Mouse (Mus musculus): ENCODE measurements around the gene Nek11. TPM values are rescaled to one million over a fixed set of nuclear protein-coding genes. Genes with fewer than 3 reads are reported as not detected.

The Nek11 gene
- total RNA-seq, 2 experiments from 2014 or later: 1.6 to 2.2 TPM

DNA sequence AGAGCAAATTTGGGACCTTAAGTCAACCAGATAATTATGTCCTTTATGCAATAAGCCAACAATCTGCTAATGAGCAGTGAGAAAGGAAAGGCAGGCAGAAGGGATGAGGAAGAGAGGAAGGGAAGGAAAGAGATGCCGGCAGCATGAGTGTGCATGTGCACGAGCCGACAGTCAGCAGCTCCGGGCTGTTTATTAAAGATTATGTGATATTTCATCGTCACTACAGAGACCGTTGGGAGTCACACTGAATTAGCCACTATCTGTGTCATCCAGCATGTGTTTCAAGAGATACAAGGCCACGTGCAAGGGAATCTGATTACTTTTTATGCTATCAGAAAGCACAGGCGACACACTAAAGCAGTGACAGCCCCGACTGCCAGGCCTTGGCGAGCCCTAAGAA is 73.5 kb downstream of the Nek11 start:
- intact Hi-C loops (cut with DNase I): no loop called here

DNA sequence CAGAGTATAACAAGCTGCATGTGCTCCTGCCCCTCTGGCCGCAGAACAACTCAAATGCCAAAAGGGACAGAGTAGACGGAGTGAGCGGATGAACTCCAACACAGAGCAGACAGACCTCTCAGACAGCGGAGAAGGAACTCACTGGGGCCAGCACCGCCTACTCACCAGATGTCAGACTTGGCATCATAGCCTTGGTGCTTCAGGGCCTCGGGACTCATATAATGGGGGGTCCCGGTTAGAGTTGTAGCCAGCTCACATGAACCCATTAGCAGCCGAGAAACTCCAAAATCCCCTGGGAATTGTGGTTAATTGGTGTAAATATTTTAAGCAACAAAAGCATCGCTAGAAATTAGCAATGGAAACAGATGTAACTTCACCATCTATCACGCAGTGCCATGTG is 82.1 kb downstream of the Nek11 start:
- peak; percentile 61 for DNase-seq
- intact Hi-C loops (cut with DNase I): no loop called here

More for the DNA sequence above, 73.5 kb downstream of the Nek11 start:
- DNase-seq: no peak

DNA sequence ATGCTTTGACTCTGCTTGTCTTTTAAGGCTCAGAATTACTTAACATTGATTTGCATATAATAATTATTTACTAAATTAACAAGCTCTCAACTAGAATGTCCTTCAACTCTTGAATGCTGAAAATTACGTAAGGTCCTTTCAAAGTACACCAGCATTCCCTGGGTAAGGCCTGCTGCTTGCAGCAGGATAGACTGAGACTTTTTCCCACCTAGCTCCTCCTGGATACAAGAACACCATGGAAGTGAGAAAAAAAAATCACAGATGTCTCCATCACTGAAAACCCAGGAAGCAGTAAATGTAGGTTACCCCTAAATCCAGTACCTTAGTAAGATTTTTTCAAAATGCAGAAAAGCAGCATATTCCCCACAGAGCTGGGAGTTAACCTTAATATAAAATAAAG is 82.6 kb downstream of the Nek11 start:
- intact Hi-C loops (cut with DNase I): no loop called here
- DNase-seq: no peak

DNA sequence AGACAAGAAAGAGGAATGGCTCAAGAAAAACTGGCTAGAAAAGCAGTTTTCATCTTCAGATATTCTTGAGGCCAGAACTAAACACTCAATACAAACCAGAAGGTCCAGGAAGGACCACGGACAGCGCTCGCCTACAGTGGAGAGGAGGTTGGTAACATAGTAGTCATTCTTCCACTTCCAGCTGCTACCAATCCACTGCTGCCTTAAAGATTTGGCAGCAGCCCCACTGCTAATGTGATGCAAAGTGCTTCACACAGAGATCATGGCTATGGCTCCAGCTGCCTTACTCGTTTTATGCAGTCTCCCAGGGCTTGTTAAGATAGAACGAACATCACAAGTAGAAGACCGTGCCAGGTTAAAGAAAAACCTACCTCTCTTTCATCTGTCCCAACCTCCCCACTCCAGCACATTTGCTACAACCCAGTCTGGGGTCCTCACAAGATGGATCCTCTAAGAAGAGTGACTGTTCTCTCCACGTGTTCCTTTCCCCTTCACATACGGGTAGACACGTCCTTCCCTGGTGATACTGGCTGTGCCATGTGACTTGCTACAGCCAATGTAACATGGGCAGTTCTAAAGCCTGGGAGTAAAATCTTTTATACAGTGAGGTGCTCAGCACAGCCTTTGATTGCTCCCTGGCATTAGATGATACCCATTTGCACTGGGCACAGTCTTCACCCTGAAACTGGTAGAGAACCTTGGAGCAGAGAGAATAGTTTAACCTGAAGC is 85.6 kb downstream of the Nek11 start:
- peak; percentile 73 for DNase-seq

DNA sequence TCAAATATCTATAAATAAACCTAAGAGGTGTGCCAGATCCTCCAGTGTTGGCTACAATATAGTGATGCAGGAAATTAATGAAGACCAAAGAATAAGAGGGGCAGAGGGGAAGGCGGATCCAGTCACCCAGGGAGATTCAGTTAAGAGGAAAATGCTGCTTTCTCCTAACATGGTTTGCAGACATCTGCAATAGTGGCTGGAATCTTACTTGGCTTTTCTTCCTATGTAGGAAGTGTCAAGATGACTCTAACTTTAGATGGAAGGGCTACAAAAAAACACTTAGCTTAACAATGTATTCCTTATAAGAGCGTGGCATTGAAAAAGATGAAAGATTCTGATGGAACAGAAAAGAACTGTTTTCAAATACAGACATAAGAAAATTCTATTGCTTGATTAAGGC is 89.3 kb downstream of the Nek11 start:
- DNase-seq: no peak
- intact Hi-C loops (cut with DNase I): no loop called here

More for the DNA sequence above, 85.6 kb downstream of the Nek11 start:
- intact Hi-C loops (cut with DNase I): no loop called here

DNA sequence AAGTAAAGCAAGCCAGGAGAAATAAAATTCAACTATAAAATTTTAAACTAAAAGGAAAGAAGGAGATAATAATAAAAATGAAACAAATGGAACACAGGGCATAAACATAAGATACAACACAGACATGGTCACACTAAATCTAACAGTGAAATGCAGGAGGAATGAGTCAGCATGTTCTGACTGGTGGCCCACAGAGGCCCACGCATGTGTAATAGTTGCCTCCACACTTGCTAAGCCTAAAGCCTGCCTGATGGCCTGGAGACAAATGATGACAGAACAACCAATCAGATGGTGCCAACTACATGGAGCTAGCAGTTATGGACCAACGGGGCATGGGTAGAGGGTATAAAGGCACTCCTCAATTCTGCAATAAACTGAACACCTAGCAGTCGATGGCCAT is 93.1 kb downstream of the Nek11 start:
- intact Hi-C loops (cut with DNase I): no loop called here
- no peak for DNase-seq

DNA sequence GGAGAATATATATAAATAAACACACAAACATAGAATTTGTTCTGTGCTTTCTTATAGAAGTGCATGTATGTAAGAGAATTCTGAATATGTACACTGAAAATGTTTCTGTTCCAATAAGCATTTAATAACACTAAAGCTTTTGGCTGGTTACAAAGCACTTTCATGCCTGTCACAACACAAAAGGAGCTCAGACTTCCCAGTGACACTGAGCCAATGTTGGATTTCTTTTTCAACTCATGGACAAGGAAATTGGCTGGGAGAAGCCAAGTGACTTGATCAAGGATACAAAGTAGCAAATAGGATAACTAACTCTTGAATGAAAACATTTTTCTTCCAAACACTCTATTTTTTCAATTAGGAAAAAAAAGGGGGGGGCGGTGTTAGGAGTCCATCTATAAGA is 93.9 kb downstream of the Nek11 start:
- no peak for DNase-seq
- intact Hi-C loops (cut with DNase I): no loop called here

DNA sequence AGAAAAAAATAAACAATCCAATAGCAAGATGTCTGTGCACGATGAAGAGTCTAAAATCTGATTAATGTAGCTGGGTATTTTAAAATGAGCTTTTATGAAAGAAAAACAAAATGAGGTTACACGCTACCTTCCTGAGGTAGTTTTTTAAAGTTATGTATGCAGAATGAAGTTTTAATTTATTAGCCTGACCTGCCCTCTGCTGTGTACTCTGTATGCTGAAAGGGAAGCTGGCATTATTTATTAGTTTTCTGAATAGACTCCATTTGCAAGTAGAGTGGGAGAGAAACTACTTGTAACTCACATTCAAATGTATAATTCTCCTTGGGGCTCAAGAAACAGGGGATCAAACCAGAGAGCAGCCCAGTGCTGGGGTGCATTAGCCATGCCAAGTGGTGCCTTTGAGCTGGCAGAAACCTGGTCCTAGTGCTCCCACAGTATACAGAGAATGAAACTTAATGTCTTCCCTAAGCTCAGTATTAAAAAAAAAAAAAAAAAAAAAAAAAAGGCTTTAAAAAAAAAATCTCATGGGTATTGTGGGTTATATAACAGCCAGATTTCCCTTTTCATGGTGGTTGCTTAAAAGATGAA is 94.5 kb downstream of the Nek11 start:
- no peak for DNase-seq
- intact Hi-C loops (cut with DNase I): no loop called here

DNA sequence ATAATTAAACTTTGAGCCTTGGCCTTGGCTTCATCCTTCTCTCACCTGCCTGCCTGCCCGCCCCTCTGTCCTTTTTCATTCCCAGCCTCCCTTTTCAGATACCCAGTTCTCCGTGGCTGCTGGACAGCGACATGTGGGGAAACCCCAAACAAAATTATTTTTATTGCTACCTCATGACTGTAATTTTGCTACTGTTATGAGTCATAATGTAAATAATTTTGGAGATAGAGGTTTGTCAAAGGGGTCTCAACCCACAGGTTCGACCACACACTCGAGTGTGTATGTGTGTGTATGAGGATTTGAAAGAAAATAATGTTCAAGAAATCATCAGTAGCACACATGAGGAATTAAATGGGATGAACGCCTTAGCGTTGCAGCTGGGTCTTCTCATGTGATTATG is 110.7 kb downstream of the Nek11 start:
- DNase-seq: no peak
- intact Hi-C loops (cut with DNase I): no loop called here

DNA sequence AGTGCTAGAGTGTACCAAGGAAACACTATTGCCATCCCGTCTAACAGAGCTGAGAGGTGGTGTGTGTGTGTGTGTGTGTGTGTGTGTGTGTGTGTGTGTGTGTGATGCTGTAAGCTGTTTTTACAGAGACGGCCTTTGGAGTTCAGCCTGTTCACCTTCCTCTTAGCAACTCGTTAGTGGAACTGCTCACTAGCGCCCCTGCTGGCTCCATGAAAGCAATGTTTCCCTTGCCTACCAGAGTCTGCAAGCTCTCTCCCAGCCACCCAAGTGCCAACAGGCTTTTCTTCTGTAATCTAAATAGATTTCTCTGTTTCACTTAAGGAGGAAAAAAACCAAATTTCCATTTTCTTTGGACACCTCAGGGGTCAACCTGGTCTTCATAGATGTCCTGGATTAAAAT is 112.6 kb downstream of the Nek11 start:
- peak; percentile 66 for DNase-seq
- intact Hi-C loops (cut with DNase I): no loop called here

DNA sequence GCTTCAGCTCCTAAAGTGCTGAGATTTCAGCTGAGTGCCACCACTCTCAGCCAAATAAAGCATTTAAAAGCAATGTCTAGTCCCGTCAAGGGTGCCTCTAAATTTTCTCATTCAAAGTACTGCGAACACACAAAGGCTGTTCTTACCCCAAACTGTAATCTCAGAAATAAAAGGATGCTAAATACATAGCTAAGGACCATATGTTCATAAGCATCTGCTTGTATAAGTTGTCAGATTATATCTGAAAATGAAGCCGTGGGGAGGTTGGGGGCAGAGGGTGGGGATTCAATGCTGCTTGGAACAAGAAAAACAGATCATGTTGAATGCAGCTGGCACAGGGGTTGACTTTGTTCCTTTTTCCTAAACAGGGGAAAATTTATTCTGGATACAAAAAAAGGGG is 120.4 kb downstream of the Nek11 start:
- no peak for DNase-seq
- intact Hi-C loops (cut with DNase I): no loop called here

DNA sequence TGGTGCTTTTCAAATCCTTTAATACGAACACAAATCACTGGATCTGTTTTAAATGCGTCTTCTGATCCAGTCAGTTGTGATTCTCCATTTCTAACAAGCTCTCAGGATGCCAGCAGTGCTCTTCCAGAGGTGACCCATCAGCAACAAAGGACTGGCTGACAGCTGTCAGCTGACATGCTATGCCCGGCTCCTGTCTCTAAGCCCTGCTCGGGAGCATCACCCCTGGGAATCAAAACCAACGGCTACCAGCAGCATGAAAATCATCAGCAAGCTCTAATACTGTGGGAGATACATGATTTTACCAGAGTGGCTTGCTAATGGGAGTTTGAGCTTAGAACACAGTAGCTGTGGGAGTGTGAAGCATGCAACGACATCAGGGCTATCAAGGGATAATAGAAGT is 121.0 kb downstream of the Nek11 start:
- intact Hi-C loops (cut with DNase I): no loop called here
- no peak for DNase-seq

DNA sequence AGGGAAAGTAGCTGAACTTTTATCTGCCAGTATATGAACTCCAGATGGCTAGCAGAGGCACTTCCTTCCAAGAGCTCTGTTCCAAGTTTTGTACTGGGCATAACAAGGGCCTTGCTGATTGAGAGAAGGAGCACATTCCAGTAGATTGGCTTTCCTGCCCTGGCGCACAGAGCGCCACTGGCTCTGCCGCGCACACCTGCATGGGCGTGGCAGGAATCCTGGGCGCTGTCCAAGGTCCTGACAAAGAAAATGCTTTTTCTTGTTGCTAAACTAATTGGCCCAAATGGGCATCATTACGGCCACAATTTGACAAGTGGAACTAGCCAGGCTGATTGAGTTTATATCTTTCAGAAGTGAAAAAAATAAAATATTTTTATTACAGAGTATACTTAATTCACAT is 123.1 kb downstream of the Nek11 start:
- intact Hi-C loops (cut with DNase I): no loop called here
- no peak for DNase-seq

DNA sequence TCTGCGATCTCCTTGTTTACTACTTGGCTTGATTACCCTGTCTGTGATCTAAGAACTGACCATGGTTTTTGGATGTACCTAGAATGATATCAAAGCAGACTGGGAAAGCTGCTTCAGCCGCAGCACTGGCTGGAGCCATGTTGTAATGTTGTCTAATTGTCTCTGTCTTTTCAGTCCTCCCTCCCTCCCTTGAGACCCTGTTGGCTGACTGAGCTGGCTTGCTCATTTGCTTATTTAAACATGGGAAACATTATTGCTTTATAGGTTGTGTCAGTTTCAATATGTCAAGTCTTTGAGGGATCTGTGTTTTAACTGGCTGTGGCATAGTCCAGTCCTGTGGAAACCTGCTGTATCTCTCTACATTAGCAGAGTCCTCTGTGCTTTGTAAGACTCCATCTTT is 132.2 kb downstream of the Nek11 start:
- intact Hi-C loops (cut with DNase I): no loop called here
- DNase-seq: peak; percentile 20

DNA sequence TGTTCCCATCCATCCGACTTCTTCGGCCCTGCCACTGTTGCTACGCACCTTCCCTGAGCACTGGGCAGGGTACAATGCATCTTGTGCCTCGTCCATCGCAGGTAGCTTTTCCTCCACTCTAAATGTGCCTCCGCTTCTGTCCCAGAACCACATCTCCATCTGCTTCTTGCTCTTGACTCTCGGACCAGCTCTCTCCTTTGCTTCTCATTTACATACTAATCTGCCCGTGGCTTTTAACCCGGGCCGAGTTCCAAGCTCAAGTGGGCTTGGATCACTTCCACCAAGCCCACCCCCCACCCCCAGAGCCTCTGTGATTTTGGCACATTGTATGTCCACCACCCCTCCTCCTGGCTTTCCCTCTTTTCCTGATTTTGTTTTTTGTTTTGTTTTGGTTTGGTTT is 137.7 kb downstream of the Nek11 start:
- intact Hi-C loops (cut with DNase I): no loop called here
- DNase-seq: peak; percentile 50

DNA sequence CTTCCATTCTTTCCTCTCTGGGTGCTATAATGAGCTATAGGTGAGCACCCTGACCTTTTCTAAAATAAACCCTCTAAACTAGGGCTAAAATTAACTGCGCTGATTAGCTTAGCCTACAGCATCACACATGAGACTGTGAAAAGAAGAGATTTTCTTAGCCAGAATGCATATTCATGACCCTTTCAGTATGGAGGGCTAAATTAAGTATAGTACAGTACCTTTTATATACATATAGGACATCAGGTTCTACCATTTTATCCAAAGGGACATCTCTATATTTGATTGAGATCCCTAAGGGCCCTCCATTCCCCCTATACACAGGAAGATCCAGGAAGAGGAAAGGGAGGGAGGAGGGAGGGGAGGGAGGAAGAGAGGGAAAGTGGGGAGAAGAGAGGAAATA is 141.2 kb downstream of the Nek11 start:
- DNase-seq: no peak
- intact Hi-C loops (cut with DNase I): no loop called here

DNA sequence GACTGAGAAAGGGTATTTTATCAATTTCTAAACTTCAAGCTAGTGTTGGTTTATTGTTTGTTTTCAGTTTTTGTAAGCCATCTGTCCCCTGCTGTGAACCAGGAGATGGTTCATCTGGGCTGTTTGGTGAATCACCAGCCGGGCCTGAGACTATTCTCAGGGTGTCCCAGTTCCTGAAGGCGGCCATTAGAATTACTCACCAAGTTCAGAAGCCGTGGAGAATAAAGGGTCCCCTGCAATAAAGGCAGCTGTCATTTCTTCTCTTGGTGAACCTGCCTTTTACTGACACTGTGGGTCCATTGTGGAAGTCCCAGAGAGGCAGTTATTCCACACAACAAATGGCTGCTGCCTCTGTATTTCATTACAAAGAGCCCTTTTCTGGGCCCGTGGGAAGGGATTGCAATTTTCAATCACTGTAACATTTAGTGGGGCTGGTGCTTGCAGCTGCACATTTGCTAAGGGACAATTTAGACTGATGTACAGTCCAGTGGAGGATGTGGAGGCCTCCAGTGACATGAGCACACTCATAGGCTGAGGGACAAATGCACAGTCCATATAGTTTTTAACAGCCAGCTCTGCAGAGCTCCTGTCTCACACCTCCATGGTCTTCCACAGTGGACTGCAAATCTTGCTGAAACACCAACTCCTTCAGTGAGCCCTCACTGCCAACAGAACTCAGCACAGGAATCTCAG is 142.8 kb downstream of the Nek11 start:
- intact Hi-C loops (cut with DNase I): no loop called here
- DNase-seq: no peak

DNA sequence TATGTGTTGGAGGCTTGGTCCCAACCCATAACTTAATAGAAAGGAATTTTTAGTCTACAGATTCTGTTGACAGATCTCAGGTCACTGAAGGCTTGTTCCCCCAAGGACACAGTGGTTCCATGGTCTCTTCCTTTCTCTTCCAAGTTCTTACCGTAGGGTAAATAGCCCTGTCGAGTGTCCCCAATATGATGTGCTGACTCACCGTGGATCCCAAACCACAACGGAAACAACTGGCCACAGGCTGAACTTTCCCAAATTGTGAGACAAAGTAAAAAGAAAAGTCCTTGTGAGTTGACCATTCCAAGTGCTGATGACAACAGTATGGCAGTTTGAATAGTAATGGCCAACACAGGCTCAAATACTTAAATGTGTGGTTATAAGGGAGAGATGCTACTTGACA is 144.1 kb downstream of the Nek11 start:
- DNase-seq: no peak
- intact Hi-C loops (cut with DNase I): no loop called here

DNA sequence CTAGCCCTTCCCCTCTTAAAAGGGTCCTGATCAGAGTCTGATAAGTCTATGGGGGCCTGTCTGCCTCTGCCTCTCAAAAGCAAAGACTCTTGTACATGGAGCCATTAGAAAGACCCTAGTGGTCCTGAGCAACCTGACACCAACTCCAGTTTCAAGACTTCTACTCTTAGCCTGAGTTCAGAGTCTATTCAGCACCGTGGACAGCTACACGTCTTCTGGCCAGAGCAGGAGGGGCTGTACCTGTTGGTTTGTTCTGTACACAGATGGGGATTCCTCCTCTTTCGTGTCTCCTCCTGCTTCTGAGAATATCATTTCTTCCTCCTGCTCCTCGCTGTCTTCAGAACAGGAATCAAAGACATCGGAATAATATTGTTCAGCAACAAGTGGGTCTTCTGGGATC is 151.3 kb downstream of the Nek11 start:
- no peak for DNase-seq
- intact Hi-C loops (cut with DNase I): no loop called here

DNA sequence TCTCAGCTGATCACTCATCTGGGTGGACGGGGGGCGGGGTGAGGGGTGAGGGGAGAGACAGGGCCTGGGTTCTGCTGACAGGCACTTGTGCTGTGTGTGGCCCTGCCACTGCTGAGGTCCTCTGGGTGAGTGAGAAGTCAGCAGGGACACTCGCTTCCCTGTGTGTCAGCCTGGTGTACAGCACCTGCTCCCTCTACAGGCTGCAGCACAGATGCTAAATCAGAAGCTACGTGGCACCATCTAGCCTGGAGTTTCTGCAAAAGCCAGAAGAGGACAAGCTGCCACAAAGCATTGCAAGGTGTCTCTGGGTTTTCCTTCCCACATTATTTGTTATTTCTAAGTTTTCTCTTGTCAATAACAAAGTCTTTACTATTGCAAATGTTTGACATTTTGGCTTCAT is 180.9 kb downstream of the Nek11 start:
- DNase-seq: peak; percentile 4
- intact Hi-C loops (cut with DNase I): no loop called here

DNA sequence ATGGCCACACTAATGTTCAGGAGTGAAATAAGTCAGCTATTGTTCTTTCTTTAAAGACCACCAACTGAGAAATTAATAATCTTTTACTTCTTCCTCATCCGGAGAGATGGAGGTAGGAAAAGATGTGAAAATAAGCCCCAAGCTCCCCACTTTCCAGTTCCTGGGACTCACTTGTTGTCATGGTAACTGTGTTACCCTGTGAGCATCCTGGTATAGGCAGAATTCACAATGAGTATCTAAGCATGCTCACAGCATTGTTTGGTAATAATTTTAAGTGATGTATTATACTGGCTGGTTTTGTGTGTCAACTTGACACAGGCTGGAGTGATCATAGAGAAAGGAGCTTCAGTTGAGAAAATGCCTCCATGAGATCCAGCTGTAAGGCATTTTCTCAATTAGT is 195.0 kb downstream of the Nek11 start:
- DNase-seq: no peak
- intact Hi-C loops (cut with DNase I): no loop called here

DNA sequence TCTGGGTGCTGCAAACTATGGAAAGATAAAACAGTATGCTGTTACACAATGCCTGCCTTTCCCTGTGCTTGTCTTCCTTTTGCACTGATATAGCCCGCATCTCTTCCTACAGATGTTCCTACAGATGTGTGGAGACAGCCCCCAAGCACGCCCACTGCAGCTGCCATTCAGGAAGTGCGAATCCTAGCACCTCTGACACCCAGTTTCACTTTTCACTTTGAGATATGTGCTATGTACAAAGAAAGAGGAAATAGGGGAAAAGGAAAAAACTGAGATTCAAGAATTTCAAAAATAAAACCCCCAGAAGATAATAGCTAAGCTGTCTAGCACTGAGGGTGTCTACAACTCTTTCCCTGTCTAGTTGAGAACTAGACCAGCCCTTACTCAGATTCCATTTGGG is 208.6 kb downstream of the Nek11 start:
- intact Hi-C loops (cut with DNase I): no loop called here
- DNase-seq: no peak
